Mouse (Mus musculus): ENCODE results near the gene Glrx. TPM values are rescaled to one million over a fixed set of nuclear protein-coding genes. Genes with fewer than 3 reads are reported as not detected.

Glrx gene
- total and polyA plus RNA-seq, 2 experiments from 2014 or later, result 105 to 156 TPM

DNA sequence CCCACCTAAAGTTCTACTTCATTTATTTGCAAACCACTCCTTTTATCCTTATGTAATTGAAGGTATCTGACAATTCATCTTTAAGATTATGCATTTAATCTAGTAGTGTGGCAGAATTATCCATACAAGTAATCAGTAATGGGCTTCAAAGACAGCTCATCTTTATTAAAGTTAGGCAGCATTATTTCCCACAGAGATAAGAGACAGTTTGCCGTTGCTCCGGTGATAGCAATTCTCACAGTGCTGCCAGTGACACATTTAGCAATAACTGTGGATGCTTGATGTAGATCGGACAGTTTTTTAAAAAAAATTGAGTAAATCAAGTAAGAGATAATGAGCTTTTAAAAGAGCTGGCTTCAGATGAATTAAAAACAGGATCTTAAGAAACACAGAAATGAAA, 52.6 kb downstream of the Glrx start:
- Histone ChIP-seq H3K27me3 (ENCODE audit: control insufficient read depth, insufficient read depth, low read length) (no peaks in the 10 kb centered on the region), H3K4me3 (ENCODE audit: low read depth, low read length) (no peak overlapping the region), H3K4me2 (ENCODE audit: low read depth, low read length) (no peak overlapping the region), H3K9ac (replicated peaks; ENCODE audit: low read depth, low read length) (no peak overlapping the region), H3K9me3 (replicated peaks; ENCODE audit: control insufficient read depth, low read length) (no peaks in the 10 kb centered on the region), H3K27ac (ENCODE audit: low read depth) (no peak overlapping the region), H3K4me1 (ENCODE audit: control insufficient read depth, insufficient read depth) (no peaks in the 10 kb centered on the region), H3K36me3 (replicated peaks; ENCODE audit: control insufficient read depth, insufficient read depth, low read length) (peaks cover 21% of the 10 kb centered on the region)
- no peak for DNase-seq (ENCODE audit: low spot score)
- TF ChIP-seq CTCF (IDR thresholded peaks at IDR 0.05; ENCODE audit: low read depth), result no peak
- no peak for TF ChIP-seq EP300 (IDR thresholded peaks at IDR 0.05; ENCODE audit: low read depth)
- 58% methylated on average over 3 of the region's 3 CpGs for WGBS
- no peak for ATAC-seq (ENCODE audit: insufficient read depth, low read depth)

DNA sequence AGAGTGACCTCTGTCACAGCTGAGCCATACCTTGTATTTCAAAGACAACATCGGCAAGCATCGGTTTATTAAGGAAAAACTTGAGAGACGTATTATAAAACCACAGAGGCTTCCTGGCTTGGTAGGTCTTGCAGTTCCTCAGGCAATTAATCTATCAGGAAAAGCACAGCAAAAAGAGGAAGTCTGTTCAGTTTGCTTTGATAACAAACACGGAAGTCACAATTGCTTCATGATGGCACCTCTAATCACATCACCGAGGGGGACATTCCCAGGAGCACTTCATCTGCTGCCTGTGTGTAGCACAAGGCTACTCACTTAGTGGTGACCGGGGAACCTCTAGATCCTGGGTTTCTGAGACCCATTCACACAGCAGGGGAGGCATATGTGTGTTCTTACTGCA, 53.2 kb downstream of the Glrx start:
- ATAC-seq (ENCODE audit: insufficient read depth, low read depth) (no peak), DNase-seq (ENCODE audit: low spot score) (no peak)
- TF ChIP-seq CTCF (IDR thresholded peaks at IDR 0.05; ENCODE audit: low read depth), result no peak
- no peak for TF ChIP-seq EP300 (IDR thresholded peaks at IDR 0.05; ENCODE audit: low read depth)
- H3K27ac ChIP-seq (ENCODE audit: low read depth), result no peak overlapping the region
- H3K9me3 ChIP-seq (replicated peaks; ENCODE audit: control insufficient read depth, low read length), result no peaks in the 10 kb centered on the region
- no peak overlapping the region for H3K4me3 ChIP-seq (ENCODE audit: low read depth, low read length)
- no peak overlapping the region for H3K9ac ChIP-seq (replicated peaks; ENCODE audit: low read depth, low read length)
- H3K27me3 ChIP-seq (ENCODE audit: control insufficient read depth, insufficient read depth, low read length), result no peaks in the 10 kb centered on the region
- no peak overlapping the region for H3K4me2 ChIP-seq (ENCODE audit: low read depth, low read length)
- peaks cover 21% of the 10 kb centered on the region for H3K36me3 ChIP-seq (replicated peaks; ENCODE audit: control insufficient read depth, insufficient read depth, low read length)
- no peaks in the 10 kb centered on the region for H3K4me1 ChIP-seq (ENCODE audit: control insufficient read depth, insufficient read depth)
- 61% methylated on average over 6 of the region's 6 CpGs for WGBS

Other genes starting within 250 kb of the Glrx start
- 2.9 and 3.2 TPM in 2 replicates for gene Ell2, start 133.1 kb upstream of the Glrx start, total RNA-seq (2014; rRNA removed; ENCODE audit: low replicate concordance)
- 2.2 and 2.5 TPM in 2 replicates for gene Ell2, start 133.1 kb upstream of the Glrx start, polyA plus RNA-seq (2015; fragmentation: Nextera tagmentation; extraction: Ambion mirVana)
- gene Rhobtb3, start 104.1 kb downstream of the Glrx start, total RNA-seq (2014; rRNA removed; ENCODE audit: low replicate concordance), result 27.1 and 29.8 TPM in 2 replicates
- 12.9 and 13.7 TPM in 2 replicates for gene Rhobtb3, start 104.1 kb downstream of the Glrx start, polyA plus RNA-seq (2015; fragmentation: Nextera tagmentation; extraction: Ambion mirVana)
- gene Spata9, start 127.3 kb downstream of the Glrx start, total RNA-seq (2014; rRNA removed; ENCODE audit: low replicate concordance), result not detected in 2 replicates
- 0.22 and 0.52 TPM in 2 replicates for gene Spata9, start 127.3 kb downstream of the Glrx start, polyA plus RNA-seq (2015; fragmentation: Nextera tagmentation; extraction: Ambion mirVana)
- 4.1 and 16.0 TPM in 2 replicates for gene Rfesd, start 178.9 kb downstream of the Glrx start, total RNA-seq (2014; rRNA removed; ENCODE audit: low replicate concordance)
- gene Rfesd, start 178.9 kb downstream of the Glrx start, polyA plus RNA-seq (2015; fragmentation: Nextera tagmentation; extraction: Ambion mirVana), result 17.0 and 18.9 TPM in 2 replicates
- gene Gpr150, start 217.1 kb downstream of the Glrx start, total RNA-seq (2014; rRNA removed; ENCODE audit: low replicate concordance), result not detected in 2 replicates
- 0.07 TPM in 1 of 2 replicates, not detected in the other for gene Gpr150, start 217.1 kb downstream of the Glrx start, polyA plus RNA-seq (2015; fragmentation: Nextera tagmentation; extraction: Ambion mirVana)